Mouse (Mus musculus) hindbrain, embryonic 16.5 days (tissue): ENCODE measurements at regions not wholly inside any gene's neighbourhood (a gene's known extent, or its start where the extent isn't known, plus 50 kb on each side); places are given as distances from the start of the nearest gene placed in this dataset.

Experiments
- ATAC-seq: fragments of 200-750 bp; cut with Nextera tagmentation; 2 replicates; pipeline ENCODE4 v1.8.0; 2017; ENCODE audit warnings: moderate TSS enrichment, moderate library complexity
- H3K27ac ChIP-seq: fragments of 300-500 bp; sonication (generic); 2 replicates; pipeline ENCODE4 v1.5.1; 2014; ENCODE audit warnings: low read depth, mild to moderate bottlenecking, control low read depth, low read length, moderate library complexity
- H3K27me3 ChIP-seq: fragments of 300-500 bp; sonication (generic); replicated peaks from 2 replicates; pipeline ENCODE4 v1.6.1; 2014; ENCODE audit warnings: low read length; ENCODE audit not compliant: control insufficient read depth, insufficient read depth
- H3K36me3 ChIP-seq: fragments of 300-500 bp; sonication (generic); 2 replicates; pipeline ENCODE4 v1.6.1; 2014; ENCODE audit warnings: mild to moderate bottlenecking, low read length, moderate library complexity, mixed read lengths; ENCODE audit not compliant: control insufficient read depth, insufficient read depth
- H3K4me1 ChIP-seq: fragments of 300-500 bp; sonication (generic); 2 replicates; pipeline ENCODE4 v1.6.1; 2014; ENCODE audit warnings: low read depth, low read length; ENCODE audit not compliant: control insufficient read depth, insufficient read depth
- H3K4me2 ChIP-seq: fragments of 300-500 bp; sonication (generic); 2 replicates; pipeline ENCODE4 v1.6.1; 2014; ENCODE audit warnings: mild to moderate bottlenecking, low read length, control low read depth, moderate library complexity
- H3K4me3 ChIP-seq: fragments of 300-500 bp; sonication (generic); 2 replicates; pipeline ENCODE4 v1.5.1; 2014; ENCODE audit warnings: mild to moderate bottlenecking, low read length, control low read depth, moderate library complexity
- H3K9ac ChIP-seq: fragments of 300-500 bp; sonication (generic); 2 replicates; pipeline ENCODE4 v1.6.1; 2014; ENCODE audit warnings: low read depth, mild to moderate bottlenecking, control low read depth, low read length, moderate library complexity
- H3K9me3 ChIP-seq: fragments of 300-500 bp; sonication (generic); 2 replicates; pipeline ENCODE4 v1.6.1; 2014; ENCODE audit warnings: mild to moderate bottlenecking, low read length, moderate library complexity; ENCODE audit not compliant: control insufficient read depth
- WGBS: fragments of 180-500 bp; shearing (Covaris S2); extraction: QIAGEN DNeasy Blood & Tissue Kit; methylation state at CpG from one replicate; pipeline ENCODE4 v1.1.7; 2014; 5-methylcytosine and 5-hydroxymethylcytosine counted together

DNA sequence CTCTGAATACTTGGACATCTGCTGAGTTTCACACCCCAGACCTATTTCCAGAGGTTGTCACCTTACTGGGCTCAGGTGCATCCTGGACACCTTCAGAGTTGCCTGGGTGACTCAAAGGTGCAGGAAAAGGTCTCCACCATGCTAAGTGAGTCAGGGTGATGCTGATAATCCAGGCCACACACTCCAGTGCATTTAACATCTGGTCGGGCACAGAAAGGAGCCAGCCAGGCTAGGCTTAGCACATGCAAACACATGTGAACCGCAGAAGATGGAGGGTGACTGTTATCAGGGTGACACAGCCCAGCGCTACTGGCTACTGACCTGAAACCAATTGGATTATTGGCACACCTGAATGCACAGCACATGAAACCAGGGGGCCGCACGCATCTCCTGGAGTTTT is 255.9 kb downstream of the 4933412E24Rik start:
- H3K27ac ChIP-seq, result no peak overlapping the region
- H3K9ac ChIP-seq, result no peak overlapping the region
- H3K9me3 ChIP-seq, result no peaks in the 10 kb centered on the region
- no peaks in the 10 kb centered on the region for H3K36me3 ChIP-seq
- H3K4me2 ChIP-seq, result no peak overlapping the region
- ATAC-seq, result no peak
- 94% methylated on average over 5 of the region's 5 CpGs for WGBS
- no peaks in the 10 kb centered on the region for H3K4me1 ChIP-seq
- H3K4me3 ChIP-seq, result no peak overlapping the region
- no peaks in the 10 kb centered on the region for H3K27me3 ChIP-seq

DNA sequence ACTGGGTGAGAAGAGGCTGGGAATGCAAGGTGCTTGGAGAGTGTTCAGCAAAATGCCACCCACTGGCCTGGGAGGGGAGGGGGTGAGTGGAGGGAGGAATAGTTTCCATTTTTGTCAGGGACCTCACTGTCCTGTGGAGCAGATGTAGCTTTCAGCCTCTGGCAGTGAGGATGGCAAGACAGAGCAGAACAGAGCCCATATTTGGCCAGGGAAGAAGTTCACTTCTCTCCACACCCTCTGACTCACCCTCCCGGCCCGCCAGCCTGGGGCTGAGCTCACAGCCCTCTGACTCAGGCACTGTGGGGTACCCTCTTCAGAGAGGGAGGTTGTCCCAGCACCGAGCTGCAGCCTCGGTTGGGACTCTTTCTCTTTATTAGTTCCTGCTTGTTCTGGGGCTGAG is 256.8 kb downstream of the 4933412E24Rik start:
- no peaks in the 10 kb centered on the region for H3K36me3 ChIP-seq
- H3K9me3 ChIP-seq, result no peaks in the 10 kb centered on the region
- H3K27ac ChIP-seq, result no peak overlapping the region
- no peak overlapping the region for H3K9ac ChIP-seq
- H3K4me3 ChIP-seq, result no peak overlapping the region
- H3K4me2 ChIP-seq, result no peak overlapping the region
- 43% methylated on average over 4 of the region's 4 CpGs for WGBS
- H3K27me3 ChIP-seq, result no peaks in the 10 kb centered on the region
- H3K4me1 ChIP-seq, result no peaks in the 10 kb centered on the region
- ATAC-seq, result no peak

DNA sequence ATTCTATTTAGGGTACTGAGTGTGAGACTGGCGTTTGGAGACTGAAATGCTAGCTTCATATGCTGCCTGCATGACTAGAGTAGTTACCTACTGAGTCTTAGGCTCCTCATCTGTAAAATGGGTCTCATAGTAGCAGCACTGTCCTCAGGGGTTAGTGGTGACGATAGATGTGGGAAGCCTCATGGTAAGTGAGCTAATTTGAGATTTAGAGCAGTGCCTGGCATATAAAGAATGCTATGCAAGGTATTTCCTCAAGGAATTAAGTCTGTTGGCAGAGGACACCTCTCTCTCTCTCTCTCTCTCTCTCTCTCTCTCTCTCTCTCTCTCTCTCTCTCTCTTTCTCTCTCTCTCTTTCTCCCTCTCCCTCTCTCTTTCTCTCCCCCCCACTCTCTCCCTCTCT is 257.4 kb downstream of the 4933412E24Rik start:
- Histone ChIP-seq H3K4me1 (no peaks in the 10 kb centered on the region), H3K36me3 (no peaks in the 10 kb centered on the region), H3K4me3 (no peak overlapping the region), H3K9ac (no peak overlapping the region), H3K9me3 (no peaks in the 10 kb centered on the region), H3K27me3 (no peaks in the 10 kb centered on the region), H3K27ac (no peak overlapping the region), H3K4me2 (no peak overlapping the region)
- ATAC-seq, result no peak
- WGBS, result 78% methylated on average over 2 of the region's 2 CpGs

DNA sequence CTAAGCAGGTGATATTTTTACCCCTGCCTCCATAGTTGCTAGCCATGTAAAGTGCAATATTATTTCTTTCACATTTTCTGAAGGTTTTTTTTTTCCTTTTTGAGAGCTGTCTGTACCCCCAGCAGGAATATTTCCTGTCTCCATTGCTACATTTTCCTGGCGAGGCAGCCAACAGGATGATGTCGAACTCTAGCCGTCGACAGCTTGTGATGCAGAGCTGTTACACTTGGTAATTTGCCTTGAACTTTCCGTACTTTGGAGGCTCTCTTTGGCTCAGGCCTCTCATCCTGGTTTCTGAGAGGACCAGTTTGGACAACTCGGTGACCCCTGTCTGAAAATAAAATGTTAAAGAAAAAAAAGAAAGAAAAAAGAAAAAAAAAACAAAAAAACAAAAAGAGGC is 260.3 kb downstream of the 4933412E24Rik start:
- H3K4me2 ChIP-seq, result no peak overlapping the region
- WGBS, result 71% methylated on average over 6 of the region's 6 CpGs
- H3K36me3 ChIP-seq, result no peaks in the 10 kb centered on the region
- no peaks in the 10 kb centered on the region for H3K9me3 ChIP-seq
- no peaks in the 10 kb centered on the region for H3K27me3 ChIP-seq
- H3K9ac ChIP-seq, result no peak overlapping the region
- no peak for ATAC-seq
- H3K27ac ChIP-seq, result no peak overlapping the region
- no peak overlapping the region for H3K4me3 ChIP-seq
- H3K4me1 ChIP-seq, result no peaks in the 10 kb centered on the region

DNA sequence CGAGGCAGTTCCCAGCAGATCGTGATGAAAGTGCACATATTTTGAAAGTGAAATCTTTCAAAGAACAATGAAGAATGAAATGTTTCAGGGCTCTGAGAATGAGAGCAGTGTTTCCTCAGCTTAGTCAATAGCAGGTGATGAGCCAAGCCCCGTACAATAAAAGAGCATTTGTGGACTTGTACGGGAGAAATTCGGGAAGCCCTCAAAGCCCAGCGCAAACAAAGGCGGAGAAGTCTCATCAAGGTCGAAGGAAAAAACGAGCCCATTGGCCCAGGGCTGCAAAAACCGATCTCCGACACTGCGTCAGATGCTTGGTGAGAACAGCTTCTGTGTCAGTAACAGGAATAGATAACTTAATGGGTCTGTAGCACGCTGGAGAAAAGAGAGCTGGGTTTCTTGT is 261.5 kb downstream of the 4933412E24Rik start:
- H3K27ac ChIP-seq, result no peak overlapping the region
- WGBS, result 77% methylated on average over 13 of the region's 13 CpGs
- H3K36me3 ChIP-seq, result no peaks in the 10 kb centered on the region
- H3K27me3 ChIP-seq, result no peaks in the 10 kb centered on the region
- ATAC-seq, result no peak
- no peaks in the 10 kb centered on the region for H3K9me3 ChIP-seq
- H3K9ac ChIP-seq, result no peak overlapping the region
- no peak overlapping the region for H3K4me3 ChIP-seq
- no peaks in the 10 kb centered on the region for H3K4me1 ChIP-seq
- no peak overlapping the region for H3K4me2 ChIP-seq

DNA sequence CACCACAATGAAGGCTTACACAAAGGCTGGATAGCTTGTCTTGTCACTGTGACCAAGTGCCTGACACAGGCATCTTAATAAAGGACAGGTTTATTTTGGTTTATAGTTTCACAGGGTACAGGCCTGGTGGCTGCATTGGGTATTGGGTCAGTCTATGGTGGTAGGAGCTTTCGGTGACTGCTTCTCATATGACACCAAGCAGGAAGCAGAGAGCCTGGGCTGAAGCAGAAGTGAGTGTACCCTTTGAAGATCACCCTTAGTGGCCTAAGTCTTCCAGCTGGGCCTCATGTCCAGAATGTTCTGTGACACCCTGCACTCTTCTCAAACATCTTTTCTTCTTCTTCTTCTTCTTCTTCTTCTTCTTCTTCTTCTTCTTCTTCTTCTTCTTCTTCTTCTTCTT is 264.1 kb downstream of the 4933412E24Rik start:
- Histone ChIP-seq H3K9me3 (no peaks in the 10 kb centered on the region), H3K27ac (no peak overlapping the region), H3K4me1 (no peaks in the 10 kb centered on the region), H3K9ac (no peak overlapping the region), H3K4me2 (no peak overlapping the region), H3K4me3 (no peak overlapping the region), H3K36me3 (no peaks in the 10 kb centered on the region), H3K27me3 (no peaks in the 10 kb centered on the region)
- WGBS, result 96% methylated on average over 1 of the region's 1 CpGs
- no peak for ATAC-seq

DNA sequence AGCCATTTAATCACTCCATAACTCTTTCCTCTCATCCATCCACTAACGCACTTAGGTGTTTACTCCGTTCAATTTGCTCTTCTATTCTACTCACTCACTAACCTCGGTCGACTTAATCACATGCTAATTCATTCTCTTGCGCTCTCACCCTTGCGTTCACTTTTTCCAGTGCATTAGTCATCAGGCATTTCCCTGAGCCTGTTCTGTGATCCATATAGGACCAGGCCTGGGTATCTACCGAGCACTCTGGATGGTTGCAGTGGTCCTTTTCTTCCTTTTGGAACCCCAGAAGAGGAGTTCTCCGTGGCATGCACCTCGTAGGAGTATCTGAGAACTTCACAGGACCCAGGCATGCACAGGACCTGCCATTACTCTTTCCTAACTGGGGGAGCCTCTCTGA is 270.1 kb downstream of the 4933412E24Rik start:
- no peaks in the 10 kb centered on the region for H3K9me3 ChIP-seq
- no peak overlapping the region for H3K9ac ChIP-seq
- no peaks in the 10 kb centered on the region for H3K36me3 ChIP-seq
- H3K4me3 ChIP-seq, result no peak overlapping the region
- no peak overlapping the region for H3K4me2 ChIP-seq
- no peaks in the 10 kb centered on the region for H3K27me3 ChIP-seq
- H3K4me1 ChIP-seq, result no peaks in the 10 kb centered on the region
- H3K27ac ChIP-seq, result no peak overlapping the region
- ATAC-seq, result no peak
- 68% methylated on average over 9 of the region's 9 CpGs for WGBS

DNA sequence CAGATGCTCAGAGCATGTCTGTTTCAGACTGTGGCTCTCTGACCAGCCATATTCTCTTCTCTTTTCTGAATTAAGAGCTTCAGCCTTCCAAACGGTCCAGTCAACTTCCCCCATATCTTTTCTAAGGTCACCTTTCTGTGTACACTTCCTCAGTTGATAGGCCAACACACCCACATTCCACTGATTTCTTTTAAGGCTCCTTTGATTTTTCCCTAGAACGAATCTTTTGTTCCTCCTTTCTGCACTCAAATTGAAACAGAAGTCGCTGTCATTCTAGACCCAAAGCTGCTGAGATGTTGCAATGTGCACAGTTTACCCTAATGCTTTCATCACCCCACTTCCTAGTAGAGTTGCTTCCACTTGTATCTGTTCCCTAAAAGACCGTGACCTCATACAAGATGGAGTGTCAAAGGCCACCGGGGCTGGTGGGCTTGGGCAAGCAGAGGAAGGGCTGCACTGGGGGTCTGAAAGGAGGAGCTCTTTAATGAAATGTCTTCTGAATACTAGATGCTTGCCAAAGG is 271.9 kb downstream of the 4933412E24Rik start:
- 59% methylated on average over 5 of the region's 5 CpGs for WGBS
- H3K9me3 ChIP-seq, result no peaks in the 10 kb centered on the region

DNA sequence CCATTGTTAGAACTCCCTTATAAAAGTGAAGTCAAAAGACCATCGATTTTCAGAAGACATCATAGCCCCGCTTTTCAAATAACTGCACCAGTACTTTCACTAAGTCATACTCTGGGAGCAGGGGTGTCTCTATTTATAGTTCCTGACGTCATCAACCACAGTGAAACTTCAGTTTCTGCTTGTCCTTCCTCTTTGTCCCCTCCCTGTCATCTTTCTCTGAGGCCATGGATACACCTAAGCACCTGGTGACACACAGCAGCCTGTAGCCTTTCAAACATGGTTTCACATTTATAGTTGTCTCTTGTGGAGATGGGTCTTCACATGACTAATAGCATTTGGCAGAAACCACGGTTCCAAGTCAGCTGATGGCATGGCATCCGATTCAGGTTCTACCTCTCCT is 277.2 kb downstream of the 4933412E24Rik start:
- Histone ChIP-seq H3K4me1 (no peaks in the 10 kb centered on the region), H3K36me3 (no peaks in the 10 kb centered on the region), H3K27me3 (no peaks in the 10 kb centered on the region), H3K4me2 (no peak overlapping the region), H3K4me3 (no peak overlapping the region), H3K9me3 (no peaks in the 10 kb centered on the region), H3K9ac (no peak overlapping the region), H3K27ac (no peak overlapping the region)
- 88% methylated on average over 5 of the region's 5 CpGs for WGBS
- no peak for ATAC-seq

More for the DNA sequence above, 271.9 kb downstream of the 4933412E24Rik start:
- Histone ChIP-seq H3K9ac (no peak overlapping the region), H3K27ac (no peak overlapping the region), H3K27me3 (no peaks in the 10 kb centered on the region), H3K4me3 (no peak overlapping the region), H3K4me1 (no peaks in the 10 kb centered on the region), H3K36me3 (no peaks in the 10 kb centered on the region), H3K4me2 (no peak overlapping the region)
- no peak for ATAC-seq

DNA sequence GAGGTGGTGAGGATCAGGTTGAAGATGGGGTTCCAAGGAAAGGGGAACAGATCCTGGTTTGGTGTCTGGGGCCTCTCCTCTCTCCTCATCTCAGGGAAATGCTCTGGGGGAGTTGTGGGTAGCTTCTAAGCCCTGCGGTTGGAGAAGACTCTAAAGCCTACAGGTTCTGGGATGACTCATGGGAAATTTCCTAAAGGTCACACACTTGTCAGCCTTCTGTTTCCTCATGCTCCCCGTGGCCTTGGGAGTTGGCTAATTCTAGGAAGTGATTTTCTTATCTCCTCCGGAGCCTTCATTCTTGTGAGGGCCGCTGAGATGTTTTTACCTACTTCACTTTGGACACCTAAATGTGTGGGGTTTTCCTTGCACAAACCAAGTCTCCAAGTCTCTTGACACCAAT is 279.2 kb downstream of the 4933412E24Rik start:
- H3K27ac ChIP-seq, result no peak overlapping the region
- H3K36me3 ChIP-seq, result no peaks in the 10 kb centered on the region
- no peaks in the 10 kb centered on the region for H3K4me1 ChIP-seq
- H3K4me2 ChIP-seq, result no peak overlapping the region
- ATAC-seq, result no peak
- H3K9me3 ChIP-seq, result no peaks in the 10 kb centered on the region
- 93% methylated on average over 4 of the region's 4 CpGs for WGBS
- no peaks in the 10 kb centered on the region for H3K27me3 ChIP-seq
- H3K9ac ChIP-seq, result no peak overlapping the region
- H3K4me3 ChIP-seq, result no peak overlapping the region
